Mouse (Mus musculus): ENCODE data around the gene Gm20388. TPM values are rescaled to one million over a fixed set of nuclear protein-coding genes. Genes with fewer than 3 reads are reported as not detected.

Gm20388 gene
- polyA plus RNA-seq, 1 experiment from 2014 or later = 7.4 TPM

GRCm38 (mm10) chr8:122610612-122611277 lies 2700.1 kb downstream of the Gm20388 start:
- no peaks in the 10 kb centered on the region for H3K27me3 ChIP-seq (ENCODE audit: control insufficient read depth, insufficient read depth, low read length)
- no peaks in the 10 kb centered on the region for H3K36me3 ChIP-seq (ENCODE audit: control insufficient read depth, insufficient read depth, low read length)
- WGBS = 6% methylated on average over 20 of the region's 20 CpGs
- H3K4me3 ChIP-seq (replicated peaks; ENCODE audit: low read length) = peak overlapping the region; percentile 81
- H3K27ac ChIP-seq (ENCODE audit: low read length) = peak overlapping the region; percentile 82
- peak overlapping the region; percentile 83 for H3K9ac ChIP-seq (ENCODE audit: low read length)
- ATAC-seq (ENCODE audit: insufficient read depth, low FRiP score) = no peak
- peak overlapping the region; percentile 66 for H3K4me2 ChIP-seq (ENCODE audit: low read depth, low read length)
- no peaks in the 10 kb centered on the region for H3K9me3 ChIP-seq (replicated peaks; ENCODE audit: control insufficient read depth, low read length)
- peaks cover 15% of the 10 kb centered on the region; the same call in 1 of the 2 replicates for H3K4me1 ChIP-seq (ENCODE audit: control insufficient read depth, insufficient read depth, low read length)

- under 1% methylated on average over 57 of the region's 57 CpGs for WGBS
- Histone ChIP-seq H3K4me3 (replicated peaks; ENCODE audit: low read length) (peak within 1 kb of the TSS; percentile 81), H3K9ac (ENCODE audit: low read length) (peak within 1 kb of the TSS; percentile 83), H3K4me1 (ENCODE audit: control insufficient read depth, insufficient read depth, low read length) (peaks cover 20% of the 10 kb centered on the region; the same call in 1 of the 2 replicates), H3K36me3 (ENCODE audit: control insufficient read depth, insufficient read depth, low read length) (no peaks in the 10 kb centered on the region), H3K27ac (ENCODE audit: low read length) (peak within 1 kb of the TSS; percentile 89), H3K27me3 (ENCODE audit: control insufficient read depth, insufficient read depth, low read length) (no peaks in the 10 kb centered on the region), H3K9me3 (replicated peaks; ENCODE audit: control insufficient read depth, low read length) (no peaks in the 10 kb centered on the region), H3K4me2 (ENCODE audit: low read depth, low read length) (peak within 1 kb of the TSS; percentile 85)
- ATAC-seq (ENCODE audit: insufficient read depth, low FRiP score) = peak; percentile 98
These were observed 2700.9 kb downstream of the Gm20388 start, which contains the start of the genes Galns and Trappc2l for GRCm38 (mm10) chr8:122611295-122612133. Gene Galns, minus strand, starts transcription at chr8:122611463. Gene Trappc2l, plus strand, starts transcription at chr8:122611640.

- H3K27ac ChIP-seq (ENCODE audit: low read length) = peak overlapping the region; percentile 37; the same call in 1 of the 2 replicates
These were observed 2705.7 kb downstream of the Gm20388 start for GRCm38 (mm10) chr8:122616181-122616905.

GRCm38 (mm10) chr8:122617947-122618546 lies 2707.4 kb downstream of the Gm20388 start:
- Histone ChIP-seq H3K27ac (ENCODE audit: low read length) (no peak overlapping the region), H3K9ac (ENCODE audit: low read length) (0 out of 2 replicates have a peak overlapping the region, but pooled peaks have one; percentile 3), H3K27me3 (ENCODE audit: control insufficient read depth, insufficient read depth, low read length) (no peaks in the 10 kb centered on the region), H3K4me2 (ENCODE audit: low read depth, low read length) (no peak overlapping the region), H3K36me3 (ENCODE audit: control insufficient read depth, insufficient read depth, low read length) (no peaks in the 10 kb centered on the region), H3K9me3 (replicated peaks; ENCODE audit: control insufficient read depth, low read length) (no peaks in the 10 kb centered on the region), H3K4me1 (ENCODE audit: control insufficient read depth, insufficient read depth, low read length) (peaks cover 10% of the 10 kb centered on the region; the same call in 1 of the 2 replicates), H3K4me3 (replicated peaks; ENCODE audit: low read length) (no peak overlapping the region)
- 25% methylated on average over 5 of the region's 7 CpGs for WGBS
- no peak for ATAC-seq (ENCODE audit: insufficient read depth, low FRiP score)

More at GRCm38 (mm10) chr8:122616181-122616905, 2705.7 kb downstream of the Gm20388 start:
- Histone ChIP-seq H3K4me3 (replicated peaks; ENCODE audit: low read length) (no peak overlapping the region), H3K36me3 (ENCODE audit: control insufficient read depth, insufficient read depth, low read length) (no peaks in the 10 kb centered on the region), H3K4me2 (ENCODE audit: low read depth, low read length) (no peak overlapping the region), H3K27me3 (ENCODE audit: control insufficient read depth, insufficient read depth, low read length) (no peaks in the 10 kb centered on the region), H3K9ac (ENCODE audit: low read length) (no peak overlapping the region), H3K4me1 (ENCODE audit: control insufficient read depth, insufficient read depth, low read length) (peaks cover 15% of the 10 kb centered on the region; the same call in 1 of the 2 replicates), H3K9me3 (replicated peaks; ENCODE audit: control insufficient read depth, low read length) (no peaks in the 10 kb centered on the region)
- 50% methylated on average over 9 of the region's 9 CpGs for WGBS
- no peak for ATAC-seq (ENCODE audit: insufficient read depth, low FRiP score)

- no peak overlapping the region for H3K9ac ChIP-seq (ENCODE audit: low read length)
- H3K36me3 ChIP-seq (ENCODE audit: control insufficient read depth, insufficient read depth, low read length) = no peaks in the 10 kb centered on the region
- no peak for ATAC-seq (ENCODE audit: insufficient read depth, low FRiP score)
- no peaks in the 10 kb centered on the region for H3K9me3 ChIP-seq (replicated peaks; ENCODE audit: control insufficient read depth, low read length)
- H3K27ac ChIP-seq (ENCODE audit: low read length) = no peak overlapping the region
- H3K4me1 ChIP-seq (ENCODE audit: control insufficient read depth, insufficient read depth, low read length) = peaks cover 10% of the 10 kb centered on the region; the same call in 1 of the 2 replicates
- 80% methylated on average over 6 of the region's 6 CpGs for WGBS
- H3K27me3 ChIP-seq (ENCODE audit: control insufficient read depth, insufficient read depth, low read length) = no peaks in the 10 kb centered on the region
- H3K4me2 ChIP-seq (ENCODE audit: low read depth, low read length) = no peak overlapping the region
- H3K4me3 ChIP-seq (replicated peaks; ENCODE audit: low read length) = no peak overlapping the region
These were observed 2708.2 kb downstream of the Gm20388 start for GRCm38 (mm10) chr8:122618660-122619378.

GRCm38 (mm10) chr8:122620446-122620845 lies 2709.8 kb downstream of the Gm20388 start:
- Histone ChIP-seq H3K27me3 (ENCODE audit: control insufficient read depth, insufficient read depth, low read length) (no peaks in the 10 kb centered on the region), H3K4me3 (replicated peaks; ENCODE audit: low read length) (no peak overlapping the region), H3K9ac (ENCODE audit: low read length) (no peak overlapping the region), H3K36me3 (ENCODE audit: control insufficient read depth, insufficient read depth, low read length) (no peaks in the 10 kb centered on the region), H3K27ac (ENCODE audit: low read length) (no peak overlapping the region), H3K9me3 (replicated peaks; ENCODE audit: control insufficient read depth, low read length) (no peaks in the 10 kb centered on the region), H3K4me1 (ENCODE audit: control insufficient read depth, insufficient read depth, low read length) (peaks cover 10% of the 10 kb centered on the region; the same call in 1 of the 2 replicates), H3K4me2 (ENCODE audit: low read depth, low read length) (no peak overlapping the region)
- 31% methylated on average over 5 of the region's 5 CpGs for WGBS
- ATAC-seq (ENCODE audit: insufficient read depth, low FRiP score) = no peak

GRCm38 (mm10) chr8:122622727-122623126 lies 2712.1 kb downstream of the Gm20388 start, which contains the start of gene Pabpn1l:
Gene Pabpn1l, minus strand, starts transcription at chr8:122622739.
- Histone ChIP-seq H3K4me2 (ENCODE audit: low read depth, low read length) (no peak within 1 kb of the TSS), H3K9me3 (replicated peaks; ENCODE audit: control insufficient read depth, low read length) (no peaks in the 10 kb centered on the region), H3K27ac (ENCODE audit: low read length) (no peak within 1 kb of the TSS), H3K4me1 (ENCODE audit: control insufficient read depth, insufficient read depth, low read length) (peaks cover 3% of the 10 kb centered on the region; the same call in 1 of the 2 replicates), H3K9ac (ENCODE audit: low read length) (no peak within 1 kb of the TSS), H3K36me3 (ENCODE audit: control insufficient read depth, insufficient read depth, low read length) (no peaks in the 10 kb centered on the region), H3K4me3 (replicated peaks; ENCODE audit: low read length) (no peak within 1 kb of the TSS), H3K27me3 (ENCODE audit: control insufficient read depth, insufficient read depth, low read length) (no peaks in the 10 kb centered on the region)
- no peak for ATAC-seq (ENCODE audit: insufficient read depth, low FRiP score)
- 54% methylated on average over 6 of the region's 6 CpGs for WGBS
